Mouse (Mus musculus): Measurements from ENCODE around the gene Hnrnpm. TPM values are rescaled to one million over a fixed set of nuclear protein-coding genes. Genes with fewer than 3 reads are reported as not detected.
"Not testable (repeated sequence)": the region's sequence is repeated elsewhere in the genome, so short reads cannot be mapped to it uniquely, and the experiment has no call there.

Gene Hnrnpm
- polyA plus RNA-seq (2016; fragmentation: Nextera tagmentation; extraction: Ambion mirVana): 428 and 475 TPM in 2 replicates

- no peak for ATAC-seq (ENCODE audit: insufficient number of reproducible peaks, insufficient read depth, low FRiP score, low TSS enrichment)
- no peaks in the 10 kb centered on the region for H3K9me3 ChIP-seq
- H3K4me1 ChIP-seq: peaks cover 25% of the 10 kb centered on the region
- H3K27me3 ChIP-seq: no peaks in the 10 kb centered on the region
- H3K36me3 ChIP-seq: peaks cover 7% of the 10 kb centered on the region
- peak within 1 kb of the TSS; percentile 91 for H3K4me3 ChIP-seq
- H3K4me2 ChIP-seq (replicated peaks): peak within 1 kb of the TSS; percentile 95
- 0 out of 2 replicates have a peak within 1 kb of the TSS, but pooled peaks have one; percentile 96 for H3K9ac ChIP-seq
- H3K27ac ChIP-seq: 0 out of 2 replicates have a peak within 1 kb of the TSS, but pooled peaks have one; percentile 96
- 93% methylated on average over 1 of the region's 1 CpGs for WGBS
These were observed at the start of gene Hnrnpm for GRCm38 (mm10) chr17:33686760-33687159. Gene Hnrnpm, minus strand, starts transcription at chr17:33686860.

DNA sequence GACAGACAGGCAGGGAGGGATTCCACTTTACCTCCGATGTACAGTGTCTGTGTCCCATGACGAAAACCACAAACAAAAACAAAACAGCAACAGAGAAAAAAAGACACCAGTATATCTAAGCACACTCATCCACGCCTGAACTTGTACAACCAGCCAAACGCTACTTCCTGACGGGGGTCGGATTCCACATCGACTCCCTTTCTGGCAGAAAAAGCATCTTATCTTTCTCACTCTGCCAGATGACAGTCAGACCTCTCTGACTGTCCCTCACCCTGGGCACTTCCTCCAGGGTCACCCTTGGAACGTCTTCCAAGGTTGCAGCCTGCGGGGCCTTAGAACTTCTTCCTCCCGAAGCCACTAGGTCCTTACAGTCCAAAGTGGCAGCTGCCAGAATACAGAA is 46.9 kb upstream of the Hnrnpm start:
- not testable (repeated sequence) for ATAC-seq (ENCODE audit: insufficient number of reproducible peaks, insufficient read depth, low FRiP score, low TSS enrichment); H3K9me3 ChIP-seq; H3K36me3 ChIP-seq; H3K4me2 ChIP-seq (replicated peaks); H3K27ac ChIP-seq; H3K27me3 ChIP-seq; H3K4me3 ChIP-seq; H3K4me1 ChIP-seq; H3K9ac ChIP-seq
- WGBS: 73% methylated on average over 10 of the region's 10 CpGs

GRCm38 (mm10) chr17:33732556-33733083 is 46.0 kb upstream of the Hnrnpm start:
- WGBS: 76% methylated on average over 9 of the region's 9 CpGs
- not testable (repeated sequence) for H3K36me3 ChIP-seq; H3K9me3 ChIP-seq; H3K4me2 ChIP-seq (replicated peaks); H3K9ac ChIP-seq; H3K27ac ChIP-seq; ATAC-seq (ENCODE audit: insufficient number of reproducible peaks, insufficient read depth, low FRiP score, low TSS enrichment); H3K4me3 ChIP-seq; H3K4me1 ChIP-seq; H3K27me3 ChIP-seq

DNA sequence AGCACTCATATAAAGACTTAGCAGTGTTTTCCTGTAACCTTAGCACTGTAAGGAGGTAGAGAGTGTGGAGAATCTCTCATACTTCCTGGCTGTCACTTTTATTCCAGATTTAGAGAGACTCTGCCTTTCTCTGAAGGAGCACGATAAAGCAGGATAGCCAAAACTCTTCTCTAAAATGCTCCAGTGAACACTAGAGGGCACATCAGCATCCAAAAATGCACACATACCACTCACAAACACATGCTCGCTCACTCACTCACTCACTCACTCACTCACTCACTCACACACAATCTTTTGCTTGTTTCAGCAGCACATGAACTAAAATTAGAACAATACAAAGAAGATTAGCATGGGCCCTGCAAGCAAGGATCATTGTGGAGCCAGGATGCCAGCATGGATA is 42.6 kb upstream of the Hnrnpm start:
- Histone ChIP-seq H3K36me3 (no peaks in the 10 kb centered on the region), H3K4me3 (no peak overlapping the region), H3K4me2 (replicated peaks) (no peak overlapping the region), H3K9me3 (no peaks in the 10 kb centered on the region), H3K4me1 (no peaks in the 10 kb centered on the region), H3K9ac (no peak overlapping the region), H3K27ac (no peak overlapping the region), H3K27me3 (no peaks in the 10 kb centered on the region)
- WGBS: 69% methylated on average over 2 of the region's 2 CpGs
- no peak for ATAC-seq (ENCODE audit: insufficient number of reproducible peaks, insufficient read depth, low FRiP score, low TSS enrichment)

DNA sequence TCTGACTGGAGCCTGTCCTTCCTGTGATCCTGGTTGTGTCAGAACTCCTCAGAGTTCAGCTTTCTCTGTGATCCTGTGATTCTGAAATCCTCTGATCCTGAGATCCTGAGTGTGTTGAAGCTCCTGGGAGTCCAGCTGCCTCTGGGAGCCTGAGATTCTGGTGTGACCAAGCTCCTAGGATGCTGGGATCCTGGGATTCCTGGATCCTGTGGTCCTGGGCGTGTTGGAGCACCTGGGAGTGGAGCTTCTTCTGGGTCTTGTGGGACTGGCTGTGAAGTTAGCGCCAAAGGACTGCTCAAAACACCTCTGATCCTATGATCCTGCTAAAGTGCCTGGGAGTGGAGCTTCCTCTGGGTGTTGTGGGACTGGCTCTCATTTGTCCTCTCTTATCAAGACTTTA is 41.7 kb upstream of the Hnrnpm start:
- Histone ChIP-seq H3K27ac (no peak overlapping the region), H3K4me1 (no peaks in the 10 kb centered on the region), H3K9me3 (no peaks in the 10 kb centered on the region), H3K4me3 (no peak overlapping the region), H3K36me3 (no peaks in the 10 kb centered on the region), H3K9ac (no peak overlapping the region), H3K4me2 (replicated peaks) (no peak overlapping the region), H3K27me3 (no peaks in the 10 kb centered on the region)
- no peak for ATAC-seq (ENCODE audit: insufficient number of reproducible peaks, insufficient read depth, low FRiP score, low TSS enrichment)
- 63% methylated on average over 2 of the region's 2 CpGs for WGBS

DNA sequence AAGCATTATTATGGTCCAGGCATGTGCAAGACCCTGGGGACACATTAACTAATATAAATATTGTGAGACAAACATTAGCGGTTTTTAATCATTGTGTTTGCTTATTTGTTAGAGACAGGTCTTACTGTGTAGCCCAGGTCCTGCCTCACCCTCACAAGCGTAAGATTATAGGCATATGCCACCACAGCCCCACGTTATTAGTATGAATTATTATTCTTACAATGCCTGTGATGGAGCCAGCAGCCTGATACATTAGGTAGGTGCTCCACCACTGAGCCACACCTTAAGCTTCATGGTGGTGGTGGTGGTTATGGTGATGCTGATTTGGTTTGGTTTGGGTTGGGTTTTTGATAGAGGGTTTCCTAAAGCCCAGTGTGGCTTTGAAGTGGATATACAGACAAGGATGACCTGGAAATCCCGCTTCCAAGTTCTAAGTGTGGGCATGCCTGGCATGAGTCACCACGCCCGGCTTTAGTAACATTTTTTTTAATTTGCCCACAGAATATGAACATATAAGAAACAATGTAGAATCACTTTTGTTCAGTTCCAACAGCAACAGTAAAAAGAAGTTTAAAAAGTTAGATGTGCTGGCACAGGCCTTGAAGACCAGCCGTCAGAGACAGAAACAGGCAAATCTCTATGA is 33.2 kb upstream of the Hnrnpm start:
- 92% methylated on average over 7 of the region's 7 CpGs for WGBS
- 0 out of 2 replicates have a peak, but pooled peaks cover 5% of the 10 kb centered on the region for H3K4me1 ChIP-seq

GRCm38 (mm10) chr17:33718944-33719725 is 32.5 kb upstream of the Hnrnpm start:
- H3K9me3 ChIP-seq: no peaks in the 10 kb centered on the region
- H3K36me3 ChIP-seq: no peaks in the 10 kb centered on the region
- peak overlapping the region; percentile 77 for H3K4me2 ChIP-seq (replicated peaks)
- ATAC-seq (ENCODE audit: insufficient number of reproducible peaks, insufficient read depth, low FRiP score, low TSS enrichment): no peak
- peak overlapping the region; percentile 85 for H3K4me3 ChIP-seq
- WGBS: 53% methylated on average over 10 of the region's 10 CpGs
- H3K4me1 ChIP-seq: 0 out of 2 replicates have a peak, but pooled peaks cover 5% of the 10 kb centered on the region
- H3K9ac ChIP-seq: no peak overlapping the region
- no peak overlapping the region for H3K27ac ChIP-seq
- H3K27me3 ChIP-seq: no peaks in the 10 kb centered on the region

More for the DNA sequence above, 33.2 kb upstream of the Hnrnpm start:
- Histone ChIP-seq H3K4me3 (no peak overlapping the region), H3K27me3 (no peaks in the 10 kb centered on the region), H3K9ac (no peak overlapping the region), H3K36me3 (no peaks in the 10 kb centered on the region), H3K9me3 (no peaks in the 10 kb centered on the region), H3K27ac (no peak overlapping the region), H3K4me2 (replicated peaks) (no peak overlapping the region)
- ATAC-seq (ENCODE audit: insufficient number of reproducible peaks, insufficient read depth, low FRiP score, low TSS enrichment): no peak

- Histone ChIP-seq H3K9ac (peak within 1 kb of the TSS; percentile 62), H3K9me3 (no peaks in the 10 kb centered on the region), H3K27ac (no peak within 1 kb of the TSS), H3K4me2 (replicated peaks) (peak within 1 kb of the TSS; percentile 77), H3K4me1 (0 out of 2 replicates have a peak, but pooled peaks cover 5% of the 10 kb centered on the region), H3K4me3 (peak within 1 kb of the TSS; percentile 85), H3K36me3 (no peaks in the 10 kb centered on the region), H3K27me3 (no peaks in the 10 kb centered on the region)
- WGBS: under 1% methylated on average over 46 of the region's 46 CpGs
- ATAC-seq (ENCODE audit: insufficient number of reproducible peaks, insufficient read depth, low FRiP score, low TSS enrichment): peak; percentile 99
These were observed 31.8 kb upstream of the Hnrnpm start, which contains the start of gene March2 for GRCm38 (mm10) chr17:33718384-33718881. Gene March2, minus strand, starts transcription at chr17:33718670.

DNA sequence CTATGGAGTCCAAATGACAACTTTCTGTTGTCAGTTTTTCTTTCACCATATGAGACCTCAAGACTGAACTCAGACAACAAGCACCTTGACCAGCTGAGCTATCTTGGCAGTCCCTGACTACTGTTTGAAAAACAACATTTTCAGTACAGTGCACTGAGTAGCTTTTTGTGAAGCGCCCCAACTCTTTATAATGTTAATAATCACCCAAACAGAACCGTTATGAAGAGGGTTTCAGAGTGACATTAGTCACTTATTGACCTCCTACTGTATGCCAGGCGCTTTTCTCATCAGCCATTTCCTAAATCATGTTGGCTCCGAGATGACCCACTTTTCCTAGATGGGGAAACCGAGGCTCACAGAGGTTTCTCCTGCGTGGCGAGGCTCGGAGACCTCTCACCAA is 31.3 kb upstream of the Hnrnpm start:
- peak overlapping the region; percentile 77 for H3K4me2 ChIP-seq (replicated peaks)
- WGBS: 9% methylated on average over 8 of the region's 8 CpGs
- peak overlapping the region; percentile 85 for H3K4me3 ChIP-seq
- H3K27ac ChIP-seq: no peak overlapping the region
- no peak for ATAC-seq (ENCODE audit: insufficient number of reproducible peaks, insufficient read depth, low FRiP score, low TSS enrichment)
- 0 out of 2 replicates have a peak, but pooled peaks cover 5% of the 10 kb centered on the region for H3K4me1 ChIP-seq
- no peaks in the 10 kb centered on the region for H3K27me3 ChIP-seq
- H3K9ac ChIP-seq: peak overlapping the region; percentile 62
- no peaks in the 10 kb centered on the region for H3K36me3 ChIP-seq
- no peaks in the 10 kb centered on the region for H3K9me3 ChIP-seq

DNA sequence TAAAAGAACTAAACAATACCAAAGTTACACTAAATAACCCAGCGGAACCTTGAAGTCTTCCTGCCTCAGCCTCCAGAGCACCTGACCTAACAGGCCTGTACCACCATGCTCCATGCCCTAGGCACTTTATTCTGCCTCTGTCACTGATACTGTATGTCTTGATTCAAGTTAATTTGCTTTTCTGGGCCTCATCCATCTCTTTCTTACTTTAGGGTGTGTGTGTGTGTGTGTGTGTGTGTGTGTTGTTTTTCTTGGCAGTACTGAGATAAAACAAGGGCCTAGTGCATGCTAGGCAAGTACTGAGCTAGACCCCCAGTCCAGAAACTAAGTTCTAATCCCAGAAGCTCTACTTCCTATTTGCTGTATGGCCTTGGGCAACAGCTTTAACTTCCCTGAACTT is 30.6 kb upstream of the Hnrnpm start:
- no peak overlapping the region for H3K27ac ChIP-seq
- no peak overlapping the region for H3K4me2 ChIP-seq (replicated peaks)
- ATAC-seq (ENCODE audit: insufficient number of reproducible peaks, insufficient read depth, low FRiP score, low TSS enrichment): no peak
- H3K36me3 ChIP-seq: no peaks in the 10 kb centered on the region
- H3K27me3 ChIP-seq: no peaks in the 10 kb centered on the region
- 0 out of 2 replicates have a peak, but pooled peaks cover 5% of the 10 kb centered on the region for H3K4me1 ChIP-seq
- H3K4me3 ChIP-seq: no peak overlapping the region
- WGBS: 97% methylated on average over 1 of the region's 1 CpGs
- H3K9me3 ChIP-seq: no peaks in the 10 kb centered on the region
- no peak overlapping the region for H3K9ac ChIP-seq

DNA sequence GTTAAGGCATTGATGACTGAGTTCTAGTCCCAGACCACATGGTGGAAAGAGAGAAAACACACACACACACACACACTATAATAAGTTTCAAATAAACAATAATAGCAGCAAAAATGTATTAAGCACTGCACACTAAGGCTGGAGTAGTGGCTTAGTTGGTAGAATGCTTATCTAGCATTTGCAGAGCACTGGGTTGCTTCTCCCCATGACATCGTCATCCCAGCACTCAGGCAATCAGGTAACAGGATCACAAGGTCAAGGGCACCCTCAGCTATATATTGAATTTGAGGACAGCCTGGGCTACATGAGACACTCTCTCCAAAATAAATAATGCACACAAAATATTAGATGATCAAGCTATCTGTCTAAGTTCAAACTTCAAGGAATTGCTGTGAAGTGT is 28.1 kb upstream of the Hnrnpm start:
- Histone ChIP-seq H3K9me3 (no peaks in the 10 kb centered on the region), H3K27me3 (no peaks in the 10 kb centered on the region), H3K9ac (no peak overlapping the region), H3K4me3 (no peak overlapping the region), H3K4me1 (0 out of 2 replicates have a peak, but pooled peaks cover 5% of the 10 kb centered on the region), H3K27ac (no peak overlapping the region), H3K36me3 (no peaks in the 10 kb centered on the region), H3K4me2 (replicated peaks) (no peak overlapping the region)
- no peak for ATAC-seq (ENCODE audit: insufficient number of reproducible peaks, insufficient read depth, low FRiP score, low TSS enrichment)
- 94% methylated on average over 1 of the region's 1 CpGs for WGBS
